In the genomic region with DNA sequence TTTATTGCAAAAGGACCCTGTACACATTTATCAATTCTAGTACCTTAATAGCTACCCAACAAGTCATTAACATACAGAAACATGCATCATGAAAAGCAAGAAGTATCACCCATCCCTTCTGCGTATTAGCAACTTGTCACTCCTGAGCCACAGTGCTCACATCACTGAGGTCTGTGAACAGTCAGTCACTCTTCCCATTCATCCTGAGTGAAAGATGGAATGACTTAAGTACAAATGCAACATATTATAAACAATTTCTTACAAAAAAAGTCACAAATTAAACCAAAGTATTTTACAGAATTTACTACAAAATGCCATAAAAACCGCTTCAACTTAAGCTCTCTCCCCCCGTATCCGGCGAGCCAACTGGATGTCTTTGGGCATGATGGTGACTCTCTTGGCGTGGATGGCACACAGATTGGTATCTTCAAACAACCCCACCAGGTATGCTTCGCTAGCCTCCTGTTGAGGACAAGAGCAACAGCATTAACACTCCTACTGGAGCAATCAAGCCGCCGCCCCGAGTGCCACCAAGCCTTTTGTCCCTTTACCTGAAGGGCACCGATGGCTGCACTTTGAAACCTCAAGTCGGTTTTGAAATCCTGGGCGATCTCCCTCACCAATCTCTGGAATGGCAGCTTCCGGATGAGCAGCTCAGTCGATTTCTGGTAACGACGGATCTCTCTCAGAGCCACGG, we compare ENCODE assay signal across 9 mouse cellular contexts. TPM values are rescaled to one million over a fixed set of nuclear protein-coding genes. Genes with fewer than 3 reads are reported as not detected.
A peak's percentile ranks its signal among the peaks of the same experiment; 100 is the strongest.
DNase-seq lines count a peak whose midpoint lies in the region; ATAC-seq and TF ChIP-seq lines count a peak whose summit lies in the region.
"Not testable (repeated sequence)": the region's sequence is repeated elsewhere in the genome, so short reads cannot be mapped to it uniquely, and the experiment has no call there.
"Had no signal": no experiment of that assay in that cellular context is flagged by ENCODE, and none has a peak within 500 bp of the region (broad histone marks: within the 10 kb centered on the region; RNA-seq: fewer than 3 reads in every experiment).

No protein-coding gene starts in this region.

- ATAC-seq in heart, embryonic 13.5 days (ENCODE audit: extremely low read depth, insufficient number of reproducible peaks, low FRiP score, low TSS enrichment); intestine, embryonic 16.5 days; limb, embryonic 15.5 days (ENCODE audit: insufficient number of reproducible peaks, low FRiP score, low TSS enrichment, low read depth); neural tube, embryonic 15.5 days (ENCODE audit: low FRiP score): not testable (repeated sequence)
- 0 out of 2 replicates have a peak, but pooled peaks have one; percentile 0 for ATAC-seq in megakaryocyte, adult 5-6 weeks (ENCODE audit: poor library complexity, severe bottlenecking)

- TF ChIP-seq POLR2A in bone marrow, adult 2 months (IDR thresholded peaks at IDR 0.05; ENCODE audit: borderline replicate concordance, control insufficient read depth, low read depth, low read length), result not testable (repeated sequence)

- peak overlapping the region; percentile 97 for H3K4me3 ChIP-seq in bone marrow, adult 2 months (replicated peaks; ENCODE audit: control insufficient read depth, low read depth, low read length)
- peak overlapping the region; percentile 97 for H3K4me3 ChIP-seq in erythroblast, embryonic 14.5 days (replicated peaks)
- H3K4me3 ChIP-seq in heart, embryonic 13.5 days, result peak overlapping the region; percentile 98
- peak overlapping the region; percentile 94 for H3K4me3 ChIP-seq in intestine, embryonic 16.5 days (ENCODE audit: low read length)
- H3K4me3 ChIP-seq in limb, embryonic 15.5 days, result peak overlapping the region; percentile 85
- peak overlapping the region; percentile 98 for H3K4me3 ChIP-seq in neural tube, embryonic 15.5 days (replicated peaks)

- H3K9me3 ChIP-seq in erythroblast, embryonic 14.5 days (ENCODE audit: control insufficient read depth, low read length); heart, embryonic 13.5 days; intestine, embryonic 16.5 days (ENCODE audit: control insufficient read depth, low read length); limb, embryonic 15.5 days; neural tube, embryonic 15.5 days (replicated peaks): not testable (repeated sequence)

- DNase-seq in 3T3-L1 (ENCODE audit: low read depth, low spot score), result peak; percentile 38

- not testable (repeated sequence) for H3K4me1 ChIP-seq in bone marrow, adult 2 months (ENCODE audit: control insufficient read depth, insufficient read depth, low read length); intestine, embryonic 16.5 days (ENCODE audit: control insufficient read depth, insufficient read depth, low read length); limb, embryonic 15.5 days
- peaks cover 23% of the 10 kb centered on the region for H3K4me1 ChIP-seq in erythroblast, embryonic 14.5 days (ENCODE audit: control insufficient read depth)
- H3K4me1 ChIP-seq in heart, embryonic 13.5 days, result peaks cover 11% of the 10 kb centered on the region
- peaks cover 15% of the 10 kb centered on the region for H3K4me1 ChIP-seq in neural tube, embryonic 15.5 days

- not testable (repeated sequence) for TF ChIP-seq CTCF in bone marrow, adult 2 months (IDR thresholded peaks at IDR 0.05; ENCODE audit: control insufficient read depth, insufficient read depth, low read length)

- peak overlapping the region; percentile 78 for H3K4me2 ChIP-seq in heart, embryonic 13.5 days
- H3K4me2 ChIP-seq in intestine, embryonic 16.5 days (ENCODE audit: low read depth, low read length), result peak overlapping the region; percentile 48
- peak overlapping the region; percentile 44 for H3K4me2 ChIP-seq in limb, embryonic 15.5 days
- peak overlapping the region; percentile 62 for H3K4me2 ChIP-seq in neural tube, embryonic 15.5 days

- H3K27ac ChIP-seq in bone marrow, adult 2 months (ENCODE audit: control insufficient read depth, insufficient read depth, low read depth, low read length, poor library complexity), result peak overlapping the region; percentile 99
- H3K27ac ChIP-seq in heart, embryonic 13.5 days (replicated peaks), result peak overlapping the region; percentile 100
- H3K27ac ChIP-seq in intestine, embryonic 16.5 days (ENCODE audit: low read length), result peak overlapping the region; percentile 100
- peak overlapping the region; percentile 100 for H3K27ac ChIP-seq in limb, embryonic 15.5 days
- H3K27ac ChIP-seq in neural tube, embryonic 15.5 days (replicated peaks), result peak overlapping the region; percentile 100

- WGBS in bone marrow, adult 2 months, result 1% methylated on average over 18 of the region's 18 CpGs
- WGBS in heart, embryonic 13.5 days, result 4% methylated on average over 18 of the region's 18 CpGs
- 2% methylated on average over 18 of the region's 18 CpGs for WGBS in intestine, embryonic 16.5 days
- WGBS in limb, embryonic 15.5 days, result 3% methylated on average over 18 of the region's 18 CpGs
- WGBS in neural tube, embryonic 15.5 days, result 5% methylated on average over 18 of the region's 18 CpGs

- peaks cover 37% of the 10 kb centered on the region for H3K36me3 ChIP-seq in erythroblast, embryonic 14.5 days (ENCODE audit: control insufficient read depth)
- H3K36me3 ChIP-seq in heart, embryonic 13.5 days, result peaks cover 28% of the 10 kb centered on the region
- H3K36me3 ChIP-seq in intestine, embryonic 16.5 days (ENCODE audit: control insufficient read depth, insufficient read depth, low read length), result not testable (repeated sequence)
- H3K36me3 ChIP-seq in limb, embryonic 15.5 days, result peaks cover 13% of the 10 kb centered on the region
- H3K36me3 ChIP-seq in neural tube, embryonic 15.5 days, result peaks cover 17% of the 10 kb centered on the region

- not testable (repeated sequence) for H3K27me3 ChIP-seq in erythroblast, embryonic 14.5 days (ENCODE audit: control insufficient read depth); heart, embryonic 13.5 days (replicated peaks); intestine, embryonic 16.5 days (replicated peaks; ENCODE audit: control insufficient read depth, insufficient read depth, low read length); limb, embryonic 15.5 days; neural tube, embryonic 15.5 days (replicated peaks)

- peak overlapping the region; percentile 100 for H3K9ac ChIP-seq in heart, embryonic 13.5 days
- peak overlapping the region; percentile 99 for H3K9ac ChIP-seq in intestine, embryonic 16.5 days (ENCODE audit: low read depth, low read length)
- H3K9ac ChIP-seq in limb, embryonic 15.5 days, result peak overlapping the region; percentile 99
- H3K9ac ChIP-seq in neural tube, embryonic 15.5 days (replicated peaks), result peak overlapping the region; percentile 100

RNA-seq across cellular contexts. Expression of a gene that starts 4.5 kb away (rescaled TPM):
- polyA plus RNA-seq in bone marrow, adult 2 months (2011; ENCODE audit: insufficient read depth, insufficient read length, low replicate concordance, missing spikeins), result 386 and 402 TPM in 2 replicates
- 117 and 150 TPM in 2 replicates for polyA plus RNA-seq in erythroblast, embryonic 14.5 days (2012)
- 647 and 691 TPM in 2 replicates for polyA plus RNA-seq in heart, embryonic 13.5 days (2015; fragmentation: Nextera tagmentation; extraction: Ambion mirVana)
- polyA plus RNA-seq in intestine, embryonic 16.5 days (2015; fragmentation: Nextera tagmentation; extraction: Ambion mirVana), result 1,239 and 1,387 TPM in 2 replicates
- 1,660 and 1,740 TPM in 2 replicates for polyA plus RNA-seq in limb, embryonic 15.5 days (2015; fragmentation: Nextera tagmentation; extraction: Ambion mirVana)
- 756 and 808 TPM in 2 replicates for total RNA-seq in megakaryocyte, adult 5-6 weeks (2015)
- total RNA-seq in megakaryocyte, adult 5-6 weeks (2017), result 735 and 795 TPM in 2 replicates
- polyA plus RNA-seq in neural tube, embryonic 15.5 days (2015; fragmentation: Nextera tagmentation; extraction: Ambion mirVana), result 1,496 and 1,502 TPM in 2 replicates

RNA-seq across cellular contexts. Expression of a gene that starts 6.9 kb away (rescaled TPM):
- 11.8 and 43.0 TPM in 2 replicates for polyA plus RNA-seq in bone marrow, adult 2 months (2011; ENCODE audit: insufficient read depth, insufficient read length, low replicate concordance, missing spikeins)
- polyA plus RNA-seq in erythroblast, embryonic 14.5 days (2012), result 3.6 and 3.8 TPM in 2 replicates
- polyA plus RNA-seq in heart, embryonic 13.5 days (2015; fragmentation: Nextera tagmentation; extraction: Ambion mirVana), result 22.8 and 23.9 TPM in 2 replicates
- 22.9 and 24.4 TPM in 2 replicates for polyA plus RNA-seq in intestine, embryonic 16.5 days (2015; fragmentation: Nextera tagmentation; extraction: Ambion mirVana)
- 34.7 and 35.1 TPM in 2 replicates for polyA plus RNA-seq in limb, embryonic 15.5 days (2015; fragmentation: Nextera tagmentation; extraction: Ambion mirVana)
- total RNA-seq in megakaryocyte, adult 5-6 weeks (2015), result 10.1 and 10.5 TPM in 2 replicates
- total RNA-seq in megakaryocyte, adult 5-6 weeks (2017), result 7.8 and 8.3 TPM in 2 replicates
- polyA plus RNA-seq in neural tube, embryonic 15.5 days (2015; fragmentation: Nextera tagmentation; extraction: Ambion mirVana), result 31.6 and 33.5 TPM in 2 replicates

RNA-seq across cellular contexts. Expression of a gene that starts 10.7 kb away (rescaled TPM):
- 16.7 and 27.0 TPM in 2 replicates for polyA plus RNA-seq in bone marrow, adult 2 months (2011; ENCODE audit: insufficient read depth, insufficient read length, low replicate concordance, missing spikeins)
- polyA plus RNA-seq in erythroblast, embryonic 14.5 days (2012), result 1.5 and 1.9 TPM in 2 replicates
- 150 and 178 TPM in 2 replicates for polyA plus RNA-seq in heart, embryonic 13.5 days (2015; fragmentation: Nextera tagmentation; extraction: Ambion mirVana)
- 360 and 389 TPM in 2 replicates for polyA plus RNA-seq in intestine, embryonic 16.5 days (2015; fragmentation: Nextera tagmentation; extraction: Ambion mirVana)
- polyA plus RNA-seq in limb, embryonic 15.5 days (2015; fragmentation: Nextera tagmentation; extraction: Ambion mirVana), result 174 and 194 TPM in 2 replicates
- 4.6 and 5.0 TPM in 2 replicates for total RNA-seq in megakaryocyte, adult 5-6 weeks (2015)
- 10.4 and 10.8 TPM in 2 replicates for total RNA-seq in megakaryocyte, adult 5-6 weeks (2017)
- polyA plus RNA-seq in neural tube, embryonic 15.5 days (2015; fragmentation: Nextera tagmentation; extraction: Ambion mirVana), result 65.9 and 98.5 TPM in 2 replicates

RNA-seq across cellular contexts. Expression of a gene that starts 48.7 kb away (rescaled TPM):
- polyA plus RNA-seq in bone marrow, adult 2 months (2011; ENCODE audit: insufficient read depth, insufficient read length, low replicate concordance, missing spikeins), result 0.47 and 1.7 TPM in 2 replicates
- 0.01 TPM in 1 of 2 replicates, not detected in the other for polyA plus RNA-seq in erythroblast, embryonic 14.5 days (2012)
- 0.99 and 1.1 TPM in 2 replicates for polyA plus RNA-seq in heart, embryonic 13.5 days (2015; fragmentation: Nextera tagmentation; extraction: Ambion mirVana)
- polyA plus RNA-seq in intestine, embryonic 16.5 days (2015; fragmentation: Nextera tagmentation; extraction: Ambion mirVana), result 11.9 and 15.2 TPM in 2 replicates
- 14.7 and 15.7 TPM in 2 replicates for polyA plus RNA-seq in limb, embryonic 15.5 days (2015; fragmentation: Nextera tagmentation; extraction: Ambion mirVana)
- 0.09 TPM in 1 of 2 replicates, not detected in the other for total RNA-seq in megakaryocyte, adult 5-6 weeks (2015)
- not detected in 2 replicates for total RNA-seq in megakaryocyte, adult 5-6 weeks (2017)
- 2.0 and 4.9 TPM in 2 replicates for polyA plus RNA-seq in neural tube, embryonic 15.5 days (2015; fragmentation: Nextera tagmentation; extraction: Ambion mirVana)
- polyA plus RNA-seq: activated CD4-positive, CD25-positive, alpha-beta regulatory T cell, adult 4 months had no signal

RNA-seq across cellular contexts. Expression of a gene that starts 54.5 kb away (rescaled TPM):
- polyA plus RNA-seq in bone marrow, adult 2 months (2011; ENCODE audit: insufficient read depth, insufficient read length, low replicate concordance, missing spikeins), result 31.2 and 63.0 TPM in 2 replicates
- 14.5 and 18.2 TPM in 2 replicates for polyA plus RNA-seq in erythroblast, embryonic 14.5 days (2012)
- 1.5 and 2.3 TPM in 2 replicates for polyA plus RNA-seq in heart, embryonic 13.5 days (2015; fragmentation: Nextera tagmentation; extraction: Ambion mirVana)
- polyA plus RNA-seq in intestine, embryonic 16.5 days (2015; fragmentation: Nextera tagmentation; extraction: Ambion mirVana), result 6.4 and 7.5 TPM in 2 replicates
- 6.5 and 8.8 TPM in 2 replicates for polyA plus RNA-seq in limb, embryonic 15.5 days (2015; fragmentation: Nextera tagmentation; extraction: Ambion mirVana)
- 16.5 and 18.2 TPM in 2 replicates for total RNA-seq in megakaryocyte, adult 5-6 weeks (2015)
- 26.7 and 27.7 TPM in 2 replicates for total RNA-seq in megakaryocyte, adult 5-6 weeks (2017)
- polyA plus RNA-seq in neural tube, embryonic 15.5 days (2015; fragmentation: Nextera tagmentation; extraction: Ambion mirVana), result 1.0 and 7.1 TPM in 2 replicates
